13 mouse cellular contexts compared by ENCODE assay signal in the genomic region with DNA sequence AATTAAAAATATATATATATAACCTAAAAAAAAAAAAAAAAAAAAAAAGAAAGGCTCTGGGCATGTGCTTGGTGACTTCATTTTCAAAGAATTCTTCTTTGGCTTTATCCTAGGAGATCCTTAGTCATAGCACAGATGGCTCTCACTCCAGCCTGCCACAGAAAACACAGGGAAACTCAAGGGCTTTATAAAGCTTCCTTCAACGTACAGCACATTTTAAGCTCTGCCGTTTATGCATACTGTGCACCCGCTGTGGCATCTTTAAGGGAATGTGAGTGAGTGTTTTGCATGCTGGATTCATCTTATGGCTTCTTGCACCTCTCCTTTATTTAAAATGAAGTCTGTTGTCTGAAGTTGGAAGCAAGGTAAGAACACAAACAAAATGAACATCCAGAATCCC.
DNase-seq lines count a peak whose midpoint lies in the region; ATAC-seq and TF ChIP-seq lines count a peak whose summit lies in the region.
"Had no signal": no experiment of that assay in that cellular context is flagged by ENCODE, and none has a peak within 500 bp of the region (broad histone marks: within the 10 kb centered on the region; RNA-seq: fewer than 3 reads in every experiment).

No protein-coding gene starts in this region.

- intact Hi-C loops in left cerebral cortex, postnatal 36 days (cut with DNase I): loop anchor here (1.0 kb wide), 1 partner anchor 46 kb away; no protein-coding TSS in a partner anchor

- no peaks in the 10 kb centered on the region for H3K36me3 ChIP-seq in forebrain, embryonic 14.5 days (ENCODE audit: control insufficient read depth, insufficient read depth, low read length)
- no peaks in the 10 kb centered on the region for H3K36me3 ChIP-seq in forebrain, embryonic 13.5 days (ENCODE audit: poor library complexity, severe bottlenecking)
- H3K36me3 ChIP-seq in limb, embryonic 13.5 days: no peaks in the 10 kb centered on the region
- H3K36me3 ChIP-seq in limb, embryonic 10.5 days: no peaks in the 10 kb centered on the region
- H3K36me3 ChIP-seq in hindbrain, postnatal 0 days (ENCODE audit: insufficient read depth, low read length): no peaks in the 10 kb centered on the region
- H3K36me3 ChIP-seq in hindbrain, embryonic 11.5 days (ENCODE audit: control insufficient read depth, insufficient read depth, low read length): no peaks in the 10 kb centered on the region
- H3K36me3 ChIP-seq: G1E had no signal

- H3K4me2 ChIP-seq in forebrain, embryonic 14.5 days (ENCODE audit: low read length): no peak overlapping the region
- no peak overlapping the region for H3K4me2 ChIP-seq in forebrain, embryonic 13.5 days
- no peak overlapping the region for H3K4me2 ChIP-seq in limb, embryonic 13.5 days (replicated peaks)
- H3K4me2 ChIP-seq in hindbrain, postnatal 0 days (ENCODE audit: low read depth, low read length): no peak overlapping the region
- H3K4me2 ChIP-seq in hindbrain, embryonic 11.5 days (replicated peaks; ENCODE audit: low read depth, low read length): no peak overlapping the region

- H3K9ac ChIP-seq in forebrain, embryonic 14.5 days (ENCODE audit: low read length): no peak overlapping the region
- H3K9ac ChIP-seq in forebrain, embryonic 13.5 days: no peak overlapping the region
- H3K9ac ChIP-seq in limb, embryonic 13.5 days: no peak overlapping the region
- H3K9ac ChIP-seq in hindbrain, postnatal 0 days (replicated peaks; ENCODE audit: low read length): no peak overlapping the region
- no peak overlapping the region for H3K9ac ChIP-seq in hindbrain, embryonic 11.5 days (ENCODE audit: low read depth, low read length)

- no peaks in the 10 kb centered on the region for H3K4me1 ChIP-seq in forebrain, embryonic 14.5 days (ENCODE audit: control insufficient read depth, insufficient read depth, low read length)
- no peaks in the 10 kb centered on the region for H3K4me1 ChIP-seq in forebrain, embryonic 13.5 days
- H3K4me1 ChIP-seq in limb, embryonic 13.5 days: peaks cover 34% of the 10 kb centered on the region
- peaks cover 8% of the 10 kb centered on the region for H3K4me1 ChIP-seq in limb, embryonic 10.5 days
- no peaks in the 10 kb centered on the region for H3K4me1 ChIP-seq in hindbrain, postnatal 0 days (ENCODE audit: insufficient read depth, low read length)
- no peaks in the 10 kb centered on the region for H3K4me1 ChIP-seq in hindbrain, embryonic 11.5 days (replicated peaks; ENCODE audit: control insufficient read depth, insufficient read depth, low read length)

- ATAC-seq in forebrain, embryonic 14.5 days: no peak
- ATAC-seq in forebrain, embryonic 13.5 days: no peak
- ATAC-seq in limb, embryonic 13.5 days (ENCODE audit: low FRiP score, low read depth): peak; percentile 52; the same call in 1 of the 2 replicates
- ATAC-seq in hindbrain, postnatal 0 days: no peak
- no peak for ATAC-seq in hindbrain, embryonic 11.5 days (ENCODE audit: low FRiP score)

- TF ChIP-seq CTCF in hindbrain, postnatal 0 days (IDR thresholded peaks at IDR 0.05; ENCODE audit: low read depth): no peak

- no peaks in the 10 kb centered on the region for H3K27me3 ChIP-seq in forebrain, embryonic 14.5 days (replicated peaks; ENCODE audit: control insufficient read depth, insufficient read depth, low read length)
- no peaks in the 10 kb centered on the region for H3K27me3 ChIP-seq in forebrain, embryonic 13.5 days
- H3K27me3 ChIP-seq in limb, embryonic 13.5 days: no peaks in the 10 kb centered on the region
- H3K27me3 ChIP-seq in limb, embryonic 10.5 days (ENCODE audit: low read depth, poor library complexity, severe bottlenecking): no peaks in the 10 kb centered on the region
- no peaks in the 10 kb centered on the region for H3K27me3 ChIP-seq in hindbrain, postnatal 0 days (ENCODE audit: insufficient read depth, low read length)
- H3K27me3 ChIP-seq in hindbrain, embryonic 11.5 days (ENCODE audit: control insufficient read depth, insufficient read depth, low read length): no peaks in the 10 kb centered on the region

- WGBS in forebrain, embryonic 14.5 days: 68% methylated on average over 3 of the region's 3 CpGs
- WGBS in forebrain, embryonic 13.5 days: 71% methylated on average over 3 of the region's 3 CpGs
- WGBS in limb, embryonic 13.5 days: 29% methylated on average over 3 of the region's 3 CpGs
- WGBS in limb, embryonic 10.5 days: 90% methylated on average over 3 of the region's 3 CpGs
- 55% methylated on average over 3 of the region's 3 CpGs for WGBS in hindbrain, postnatal 0 days
- WGBS in hindbrain, embryonic 11.5 days: 81% methylated on average over 3 of the region's 3 CpGs

- DNase-seq in forebrain, embryonic 14.5 days (ENCODE audit: low spot score): peak; percentile 43
- DNase-seq in limb, embryonic 10.5 days (ENCODE audit: low spot score): no peak
- DNase-seq in left cerebral cortex, postnatal 36 days (ENCODE audit: low spot score in 2 of 2): peak; percentile 37
- no peak for DNase-seq in hindbrain, postnatal 0 days (ENCODE audit: low spot score)
- DNase-seq in hindbrain, embryonic 11.5 days (ENCODE audit: low spot score): no peak
- no peak for DNase-seq in cerebellum, adult 9-11 months
- DNase-seq: adrenal gland, adult 8-10 months; cerebellum, adult 11 months; kidney, adult 11 months; lung, adult 18-20 months had no signal

- H3K4me3 ChIP-seq in forebrain, embryonic 14.5 days (ENCODE audit: low read depth, low read length): no peak overlapping the region
- no peak overlapping the region for H3K4me3 ChIP-seq in forebrain, embryonic 13.5 days
- H3K4me3 ChIP-seq in limb, embryonic 13.5 days: no peak overlapping the region
- H3K4me3 ChIP-seq in limb, embryonic 10.5 days: no peak overlapping the region
- H3K4me3 ChIP-seq in hindbrain, postnatal 0 days (ENCODE audit: low read length): no peak overlapping the region
- H3K4me3 ChIP-seq in hindbrain, embryonic 11.5 days (ENCODE audit: low read depth, low read length): no peak overlapping the region

- no peak overlapping the region for H3K27ac ChIP-seq in forebrain, embryonic 14.5 days (ENCODE audit: low read depth, low read length)
- no peak overlapping the region for H3K27ac ChIP-seq in forebrain, embryonic 13.5 days
- no peak overlapping the region for H3K27ac ChIP-seq in limb, embryonic 13.5 days
- no peak overlapping the region for H3K27ac ChIP-seq in limb, embryonic 10.5 days
- no peak overlapping the region for H3K27ac ChIP-seq in hindbrain, postnatal 0 days
- no peak overlapping the region for H3K27ac ChIP-seq in hindbrain, embryonic 11.5 days (ENCODE audit: low read depth, low read length)

- H3K9me3 ChIP-seq in forebrain, embryonic 14.5 days (replicated peaks; ENCODE audit: control insufficient read depth, low read length): no peaks in the 10 kb centered on the region
- no peaks in the 10 kb centered on the region for H3K9me3 ChIP-seq in forebrain, embryonic 13.5 days (replicated peaks)
- no peaks in the 10 kb centered on the region for H3K9me3 ChIP-seq in limb, embryonic 13.5 days
- no peaks in the 10 kb centered on the region for H3K9me3 ChIP-seq in limb, embryonic 10.5 days (replicated peaks)
- no peaks in the 10 kb centered on the region for H3K9me3 ChIP-seq in hindbrain, postnatal 0 days (ENCODE audit: low read length)
- no peaks in the 10 kb centered on the region for H3K9me3 ChIP-seq in hindbrain, embryonic 11.5 days (ENCODE audit: control insufficient read depth, low read length)

Comparison
In these comparisons a context has a peak if more than half of its experiments do, and no peak if none do; other contexts are left out.
1. DNase-seq: peak in forebrain, embryonic 14.5 days (single experiment) and left cerebral cortex, postnatal 36 days (2 of 2); none in limb, embryonic 10.5 days (single experiment), hindbrain, postnatal 0 days (single experiment), hindbrain, embryonic 11.5 days (single experiment) and cerebellum, adult 9-11 months (single experiment).